Comparison of ENCODE assay signal across 8 mouse cellular contexts in the genomic region with DNA sequence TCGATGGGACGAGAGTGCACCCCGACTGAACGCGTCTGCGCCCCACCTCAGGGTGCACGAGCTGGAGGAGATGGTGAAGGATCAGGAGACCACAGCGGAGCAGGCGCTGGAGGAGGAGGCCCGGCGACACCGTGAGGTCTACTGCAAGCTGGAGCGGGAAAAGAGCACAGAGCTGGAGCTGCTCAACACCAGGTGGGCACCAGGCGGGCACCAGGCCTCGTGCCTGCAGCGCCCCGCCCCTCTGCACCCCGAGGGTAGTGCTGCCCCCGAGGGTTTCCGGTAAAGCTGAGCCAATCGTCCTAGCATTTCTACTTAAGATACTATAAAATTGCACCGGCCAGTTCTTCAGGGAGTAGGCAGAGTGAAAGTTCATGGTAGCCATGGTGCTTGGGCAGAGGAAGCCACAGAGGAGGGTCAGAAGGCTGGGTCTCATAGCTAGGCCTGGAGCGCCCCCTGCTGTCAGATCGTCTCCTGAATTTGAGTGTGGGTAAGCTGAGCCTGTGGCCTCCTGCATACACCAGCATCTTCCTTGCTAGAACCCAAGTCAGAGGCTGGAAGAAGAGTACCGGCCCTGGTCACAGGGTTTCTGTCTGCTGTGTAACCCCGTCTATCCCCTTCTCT.
DNase-seq lines count a peak whose midpoint lies in the region; ATAC-seq and TF ChIP-seq lines count a peak whose summit lies in the region.

No protein-coding gene starts in this region.

- no peaks in the 10 kb centered on the region for H3K27me3 ChIP-seq in forebrain, embryonic 16.5 days (replicated peaks; ENCODE audit: control insufficient read depth, insufficient read depth, low read length)
- H3K27me3 ChIP-seq in hindbrain, embryonic 11.5 days (ENCODE audit: control insufficient read depth, insufficient read depth, low read length) = no peaks in the 10 kb centered on the region

- no peaks in the 10 kb centered on the region; a peak in 1 of 4 replicates for H3K4me1 ChIP-seq in ES-E14 (ENCODE audit: control insufficient read depth in 2 of 2, insufficient read depth in 2 of 2, low read length in 2 of 2, poor library complexity in 1 of 2)
- H3K4me1 ChIP-seq in forebrain, embryonic 16.5 days (replicated peaks; ENCODE audit: control insufficient read depth, insufficient read depth, low read length) = no peaks in the 10 kb centered on the region; the same call in 1 of the 2 replicates
- no peaks in the 10 kb centered on the region for H3K4me1 ChIP-seq in hindbrain, embryonic 11.5 days (replicated peaks; ENCODE audit: control insufficient read depth, insufficient read depth, low read length)

- peaks cover 13% of the 10 kb centered on the region; the same call in 1 of the 2 replicates for H3K36me3 ChIP-seq in ES-E14 (ENCODE audit: control insufficient read depth, insufficient read depth, low read length, poor library complexity, severe bottlenecking)
- peaks cover 15% of the 10 kb centered on the region for H3K36me3 ChIP-seq in forebrain, embryonic 16.5 days (ENCODE audit: control insufficient read depth, insufficient read depth)
- H3K36me3 ChIP-seq in hindbrain, embryonic 11.5 days (ENCODE audit: control insufficient read depth, insufficient read depth, low read length) = peaks cover 3% of the 10 kb centered on the region; the same call in 1 of the 2 replicates

- WGBS in forebrain, embryonic 16.5 days = 67% methylated on average over 26 of the region's 26 CpGs
- WGBS in hindbrain, embryonic 11.5 days = 64% methylated on average over 26 of the region's 26 CpGs

- peak; percentile 90 for DNase-seq in ES-E14 (ENCODE audit: low read depth, low spot score)
- DNase-seq in cerebellum, adult 11-12 months = peak; percentile 80
- DNase-seq in hindbrain, embryonic 11.5 days (ENCODE audit: low spot score) = peak; percentile 97
- DNase-seq in layer of hippocampus, adult 9-10 months (ENCODE audit: low spot score) = peak; percentile 93
- DNase-seq in lung, postnatal 10 days = peak; percentile 92
- DNase-seq in ovary, postnatal 36 days (ENCODE audit: low spot score) = peak; percentile 87
- peak; percentile 91 for DNase-seq in thymus, postnatal 14 days

- ATAC-seq in forebrain, embryonic 16.5 days = peak; percentile 87
- ATAC-seq in hindbrain, embryonic 11.5 days (ENCODE audit: low FRiP score) = no peak

- H3K9ac ChIP-seq in ES-E14 (ENCODE audit: insufficient read depth, low read depth, low read length, poor library complexity, severe bottlenecking) = peak overlapping the region; percentile 47; the same call in 1 of the 2 replicates
- no peak overlapping the region for H3K9ac ChIP-seq in forebrain, embryonic 16.5 days (replicated peaks; ENCODE audit: low read depth, low read length)
- H3K9ac ChIP-seq in hindbrain, embryonic 11.5 days (ENCODE audit: low read depth, low read length) = no peak overlapping the region

- in situ Hi-C loops in ES-E14 (cut with MboI; ENCODE audit: low sequenced_read_pairs in 2 of 2, unreplicated experiment in 2 of 2) = loop anchor here (5.0 to 10.0 kb wide), 3 partner anchors 64 to 104 kb away; no protein-coding TSS in a partner anchor

- no peaks in the 10 kb centered on the region for H3K9me3 ChIP-seq in ES-E14 (ENCODE audit: control insufficient read depth, insufficient read depth, low read depth, low read length)
- H3K9me3 ChIP-seq in forebrain, embryonic 16.5 days (ENCODE audit: control insufficient read depth, low read length) = no peaks in the 10 kb centered on the region
- H3K9me3 ChIP-seq in hindbrain, embryonic 11.5 days (ENCODE audit: control insufficient read depth, low read length) = no peaks in the 10 kb centered on the region

- no peak overlapping the region for H3K27ac ChIP-seq in ES-E14 (ENCODE audit: insufficient read depth, low read depth, low read length, poor library complexity, severe bottlenecking)
- H3K27ac ChIP-seq in forebrain, embryonic 16.5 days (ENCODE audit: low read length) = no peak overlapping the region
- no peak overlapping the region for H3K27ac ChIP-seq in hindbrain, embryonic 11.5 days (ENCODE audit: low read depth, low read length)

- H3K4me2 ChIP-seq in forebrain, embryonic 16.5 days (ENCODE audit: low read length) = no peak overlapping the region
- H3K4me2 ChIP-seq in hindbrain, embryonic 11.5 days (replicated peaks; ENCODE audit: low read depth, low read length) = no peak overlapping the region

- H3K4me3 ChIP-seq in ES-E14 (ENCODE audit: insufficient read depth in 1 of 2, low read depth in 1 of 2, low read length in 2 of 2, poor library complexity in 1 of 2, severe bottlenecking in 1 of 2) = peak overlapping the region; percentile 7 to 47; a peak in 2 of 4 replicates
- H3K4me3 ChIP-seq in forebrain, embryonic 16.5 days (replicated peaks; ENCODE audit: low read length) = no peak overlapping the region
- H3K4me3 ChIP-seq in hindbrain, embryonic 11.5 days (ENCODE audit: low read depth, low read length) = no peak overlapping the region

TF ChIP-seq in ES-E14, 5 proteins besides CTCF, POLR2A, EP300 and RAD21:
- no peak for TF ChIP-seq MAFK (IDR thresholded peaks at IDR 0.05; ENCODE audit: insufficient read depth, low read depth, low read length)
- no peak for TF ChIP-seq HCFC1 (IDR thresholded peaks at IDR 0.05; ENCODE audit: borderline replicate concordance, insufficient read depth, low read length)
- TF ChIP-seq CHD2 (IDR thresholded peaks at IDR 0.05; ENCODE audit: low read depth, low read length) = no peak
- no peak for TF ChIP-seq ZNF384 (IDR thresholded peaks at IDR 0.05; ENCODE audit: low read depth, low read length)
- peak; percentile 98 for TF ChIP-seq ZC3H11A (IDR thresholded peaks at IDR 0.05; ENCODE audit: borderline replicate concordance, low read depth, low read length)

Comparison
In these comparisons a context has a peak if more than half of its experiments do, and no peak if none do; other contexts are left out.
1. H3K4me3 ChIP-seq: peak in ES-E14 (2 of 2); none in forebrain, embryonic 16.5 days (single experiment) and hindbrain, embryonic 11.5 days (single experiment).
2. Peak in every context shown above with its lines, with median percentiles within 50 percentile points of each other: DNase-seq.